10 mouse cellular contexts compared by ENCODE assay signal in genomic region chr17:47831772-47832171, GRCm38 (mm10). TPM values are rescaled to one million over a fixed set of nuclear protein-coding genes. Genes with fewer than 3 reads are reported as not detected.
DNase-seq lines count a peak whose midpoint lies in the region; ATAC-seq lines count a peak whose summit lies in the region.
"Had no signal": no experiment of that assay in that cellular context is flagged by ENCODE, and none has a peak within 500 bp of the region (broad histone marks: within the 10 kb centered on the region; RNA-seq: fewer than 3 reads in every experiment).

No protein-coding gene starts in this region.

- intact Hi-C loops in heart, postnatal 10 days (cut with DNase I) = no loop called here

- H3K4me3 ChIP-seq in heart, embryonic 16.5 days (ENCODE audit: low read length) = peak overlapping the region; percentile 87
- H3K4me3 ChIP-seq in embryonic facial prominence, embryonic 13.5 days = peak overlapping the region; percentile 93
- peak overlapping the region; percentile 91 for H3K4me3 ChIP-seq in intestine, embryonic 14.5 days (ENCODE audit: low read depth, low read length)
- no peak overlapping the region for H3K4me3 ChIP-seq in midbrain, embryonic 15.5 days

- peaks cover 28% of the 10 kb centered on the region for H3K4me1 ChIP-seq in heart, embryonic 16.5 days (ENCODE audit: control insufficient read depth, insufficient read depth, low read length)
- peaks cover 44% of the 10 kb centered on the region for H3K4me1 ChIP-seq in embryonic facial prominence, embryonic 13.5 days
- peaks cover 24% of the 10 kb centered on the region for H3K4me1 ChIP-seq in intestine, embryonic 14.5 days (replicated peaks; ENCODE audit: control insufficient read depth, insufficient read depth, low read length)
- peaks cover 31% of the 10 kb centered on the region for H3K4me1 ChIP-seq in midbrain, embryonic 15.5 days

- H3K9me3 ChIP-seq in heart, embryonic 16.5 days (replicated peaks; ENCODE audit: control insufficient read depth, low read length) = 0 out of 2 replicates have a peak, but pooled peaks cover 2% of the 10 kb centered on the region
- no peaks in the 10 kb centered on the region for H3K9me3 ChIP-seq in embryonic facial prominence, embryonic 13.5 days
- no peaks in the 10 kb centered on the region for H3K9me3 ChIP-seq in intestine, embryonic 14.5 days (ENCODE audit: control insufficient read depth, low read length)
- H3K9me3 ChIP-seq in midbrain, embryonic 15.5 days = no peaks in the 10 kb centered on the region

- no peak for DNase-seq in heart, postnatal 10 days
- DNase-seq in intestine, embryonic 14.5 days (ENCODE audit: low spot score) = no peak
- DNase-seq in embryo, embryonic 9.5 days (ENCODE audit: extremely low spot score) = no peak
- DNase-seq in thymus, postnatal 36 days = no peak
- DNase-seq in adrenal gland, postnatal 10 days = no peak
- DNase-seq: cerebellum, adult 2 months; lung, postnatal 14 days had no signal

- H3K27ac ChIP-seq in heart, embryonic 16.5 days (ENCODE audit: low read length) = peak overlapping the region; percentile 84
- H3K27ac ChIP-seq in embryonic facial prominence, embryonic 13.5 days = peak overlapping the region; percentile 96
- peak overlapping the region; percentile 80 for H3K27ac ChIP-seq in intestine, embryonic 14.5 days (ENCODE audit: low read depth)
- no peak overlapping the region for H3K27ac ChIP-seq in midbrain, embryonic 15.5 days

- peaks cover 7% of the 10 kb centered on the region for H3K36me3 ChIP-seq in heart, embryonic 16.5 days (ENCODE audit: control insufficient read depth, insufficient read depth)
- peaks cover 33% of the 10 kb centered on the region for H3K36me3 ChIP-seq in embryonic facial prominence, embryonic 13.5 days
- peaks cover 17% of the 10 kb centered on the region for H3K36me3 ChIP-seq in intestine, embryonic 14.5 days (ENCODE audit: control insufficient read depth, insufficient read depth, low read length)
- no peaks in the 10 kb centered on the region for H3K36me3 ChIP-seq in midbrain, embryonic 15.5 days (replicated peaks)

- H3K4me2 ChIP-seq in heart, embryonic 16.5 days (ENCODE audit: low read depth, low read length) = peak overlapping the region; percentile 94
- peak overlapping the region; percentile 90 for H3K4me2 ChIP-seq in embryonic facial prominence, embryonic 13.5 days
- peak overlapping the region; percentile 82 for H3K4me2 ChIP-seq in intestine, embryonic 14.5 days (ENCODE audit: low read length)
- H3K4me2 ChIP-seq in midbrain, embryonic 15.5 days = peak overlapping the region; percentile 99

- H3K9ac ChIP-seq in heart, embryonic 16.5 days (ENCODE audit: low read length) = peak overlapping the region; percentile 90
- H3K9ac ChIP-seq in embryonic facial prominence, embryonic 13.5 days = peak overlapping the region; percentile 90
- H3K9ac ChIP-seq in intestine, embryonic 14.5 days (ENCODE audit: low read length) = peak overlapping the region; percentile 76
- no peak overlapping the region for H3K9ac ChIP-seq in midbrain, embryonic 15.5 days

- 56% methylated on average over 5 of the region's 5 CpGs for WGBS in heart, embryonic 16.5 days
- 19% methylated on average over 5 of the region's 5 CpGs for WGBS in embryonic facial prominence, embryonic 13.5 days
- WGBS in intestine, embryonic 14.5 days = 40% methylated on average over 5 of the region's 5 CpGs
- 51% methylated on average over 5 of the region's 5 CpGs for WGBS in midbrain, embryonic 15.5 days

- no peak for ATAC-seq in heart, embryonic 16.5 days (replicated peaks; ENCODE audit: extremely low read depth, insufficient read depth, low FRiP score)
- no peak for ATAC-seq in embryonic facial prominence, embryonic 13.5 days (ENCODE audit: insufficient number of reproducible peaks, insufficient read depth, low FRiP score, low TSS enrichment, low read depth)
- ATAC-seq in intestine, embryonic 14.5 days (replicated peaks; ENCODE audit: low FRiP score, low TSS enrichment, low read depth) = no peak
- 0 out of 2 replicates have a peak, but pooled peaks have one; percentile 4 for ATAC-seq in midbrain, embryonic 15.5 days (replicated peaks)

- H3K27me3 ChIP-seq in heart, embryonic 16.5 days (ENCODE audit: control insufficient read depth, insufficient read depth, low read length) = 0 out of 2 replicates have a peak, but pooled peaks cover 2% of the 10 kb centered on the region
- peaks cover 3% of the 10 kb centered on the region; the same call in 1 of the 2 replicates for H3K27me3 ChIP-seq in embryonic facial prominence, embryonic 13.5 days
- 0 out of 2 replicates have a peak, but pooled peaks cover 2% of the 10 kb centered on the region for H3K27me3 ChIP-seq in intestine, embryonic 14.5 days (replicated peaks; ENCODE audit: control insufficient read depth, insufficient read depth, low read length)
- peaks cover 43% of the 10 kb centered on the region for H3K27me3 ChIP-seq in midbrain, embryonic 15.5 days (replicated peaks)

RNA-seq across cellular contexts. Expression of gene Mdfi, which starts 2.7 kb away (rescaled TPM):
- polyA plus RNA-seq in heart, embryonic 16.5 days (2015; fragmentation: Nextera tagmentation; extraction: Ambion mirVana) = 9.7 and 10.7 TPM in 2 replicates
- total RNA-seq in heart, postnatal 10 days (2021) = 1 to 10 TPM; 6.4 to 8.2 TPM
- 28.9 and 35.9 TPM in 2 replicates for polyA plus RNA-seq in embryonic facial prominence, embryonic 13.5 days (2015; fragmentation: Nextera tagmentation; extraction: Ambion mirVana)
- 31.7 and 34.1 TPM in 2 replicates for polyA plus RNA-seq in intestine, embryonic 14.5 days (2014; fragmentation: Nextera tagmentation; extraction: Ambion mirVana)
- polyA plus RNA-seq in midbrain, embryonic 15.5 days (2015; fragmentation: Nextera tagmentation; extraction: Ambion mirVana) = 2.7 and 3.6 TPM in 2 replicates
- total RNA-seq in adrenal gland, postnatal 10 days (2021) = 1 to 10 TPM; 4.2 to 5.3 TPM
